7 mouse cellular contexts compared by ENCODE assay signal in the genomic region with DNA sequence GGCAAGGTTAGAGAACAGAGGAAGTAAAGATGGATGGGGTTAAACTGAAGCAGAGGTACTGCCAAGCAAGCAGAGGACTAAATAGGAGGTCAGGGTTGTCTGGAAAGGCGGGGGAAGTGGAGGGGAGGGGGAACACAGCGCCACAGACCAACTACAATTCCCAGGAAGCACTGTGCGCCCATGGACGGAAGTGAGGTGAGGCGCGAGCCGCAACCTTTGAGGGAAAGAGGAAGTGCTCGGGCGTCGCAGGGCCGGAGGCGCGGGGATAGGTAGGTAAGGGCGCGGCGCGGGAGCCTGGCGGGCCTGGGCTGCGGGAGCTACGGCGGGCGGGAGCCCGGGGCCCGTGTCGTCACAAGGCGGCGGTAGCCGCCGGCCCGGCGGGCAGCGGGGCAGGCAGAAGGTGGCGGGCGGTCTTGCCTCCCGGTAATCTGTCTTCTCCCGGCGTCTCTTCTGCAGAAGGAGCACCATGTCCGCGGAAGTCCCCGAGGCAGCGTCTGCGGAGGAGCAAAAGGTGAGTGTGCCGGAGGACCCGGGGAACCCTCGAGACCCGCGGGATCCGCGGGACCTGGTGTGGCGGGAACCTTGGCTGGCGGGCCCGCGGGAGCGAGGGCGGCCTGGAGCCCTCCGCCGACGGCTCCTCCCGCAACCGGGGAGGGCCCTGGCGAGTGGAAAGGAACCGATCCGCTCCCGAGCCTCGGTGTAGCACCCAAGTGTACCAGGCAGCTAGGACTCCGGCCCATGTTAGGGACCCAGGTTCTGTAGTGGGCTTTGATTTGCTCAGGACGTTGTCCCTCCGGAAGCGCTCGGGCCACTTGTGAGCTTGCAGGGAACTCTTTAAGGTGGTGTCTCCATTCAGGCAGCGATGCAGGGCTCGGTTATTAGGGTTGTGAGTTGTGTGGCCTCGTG. TPM values are rescaled to one million over a fixed set of nuclear protein-coding genes. Genes with fewer than 3 reads are reported as not detected.
A peak's percentile ranks its signal among the peaks of the same experiment; 100 is the strongest.
DNase-seq lines count a peak whose midpoint lies in the region; ATAC-seq and TF ChIP-seq lines count a peak whose summit lies in the region.

A gene (plus strand): TSS at position 164 of the 906 bp plus-strand sequence.

- H3K27me3 ChIP-seq in intestine, postnatal 0 days (replicated peaks; ENCODE audit: control insufficient read depth, insufficient read depth, low read length): no peaks in the 10 kb centered on the region
- no peaks in the 10 kb centered on the region for H3K27me3 ChIP-seq in midbrain, embryonic 12.5 days
- no peaks in the 10 kb centered on the region for H3K27me3 ChIP-seq in small intestine, adult 2 months (ENCODE audit: control insufficient read depth, insufficient read depth, low read length)

- H3K4me1 ChIP-seq in intestine, postnatal 0 days (replicated peaks; ENCODE audit: control insufficient read depth, insufficient read depth, low read length): 0 out of 2 replicates have a peak, but pooled peaks cover 6% of the 10 kb centered on the region
- peaks cover 17% of the 10 kb centered on the region for H3K4me1 ChIP-seq in midbrain, embryonic 12.5 days
- peaks cover 11% of the 10 kb centered on the region; the same call in 1 of the 2 replicates for H3K4me1 ChIP-seq in small intestine, adult 2 months (ENCODE audit: control insufficient read depth, insufficient read depth, insufficient read length, low read length)

- ATAC-seq in intestine, postnatal 0 days: peak; percentile 89
- ATAC-seq in midbrain, embryonic 12.5 days (ENCODE audit: low FRiP score, low read depth): peak; percentile 96

- peak within 1 kb of the TSS; percentile 94 for H3K9ac ChIP-seq in intestine, postnatal 0 days (ENCODE audit: low read depth, low read length)
- H3K9ac ChIP-seq in midbrain, embryonic 12.5 days (replicated peaks): peak within 1 kb of the TSS; percentile 84

- TF ChIP-seq POLR2A in small intestine, adult 2 months (IDR thresholded peaks at IDR 0.05; ENCODE audit: low read depth, low read length): peak; percentile 87

- under 1% methylated on average over 69 of the region's 73 CpGs for WGBS in intestine, postnatal 0 days
- WGBS in midbrain, embryonic 12.5 days: under 1% methylated on average over 73 of the region's 73 CpGs
- under 1% methylated on average over 73 of the region's 73 CpGs for WGBS in small intestine, adult 2 months

- TF ChIP-seq CTCF in intestine, postnatal 0 days (IDR thresholded peaks at IDR 0.05; ENCODE audit: low read depth): no peak
- TF ChIP-seq CTCF in small intestine, adult 2 months (IDR thresholded peaks at IDR 0.05; ENCODE audit: extremely low read depth, insufficient read length, insufficient replicate concordance, low read depth, low read length): no peak

- peak within 1 kb of the TSS; percentile 87 for H3K27ac ChIP-seq in intestine, postnatal 0 days (ENCODE audit: low read depth, low read length)
- H3K27ac ChIP-seq in midbrain, embryonic 12.5 days (replicated peaks): peak within 1 kb of the TSS; percentile 76
- peak within 1 kb of the TSS; percentile 61 for H3K27ac ChIP-seq in small intestine, adult 2 months (ENCODE audit: insufficient read depth, low read depth, low read length)

- H3K9me3 ChIP-seq in intestine, postnatal 0 days (ENCODE audit: control insufficient read depth): no peaks in the 10 kb centered on the region
- no peaks in the 10 kb centered on the region for H3K9me3 ChIP-seq in midbrain, embryonic 12.5 days

- peak within 1 kb of the TSS; percentile 67 for H3K4me2 ChIP-seq in intestine, postnatal 0 days (replicated peaks; ENCODE audit: low read depth)
- peak within 1 kb of the TSS; percentile 69 for H3K4me2 ChIP-seq in midbrain, embryonic 12.5 days (replicated peaks)

- intact Hi-C loops in left cerebral cortex, postnatal 4 days (cut with DNase I): no loop called here

- no peaks in the 10 kb centered on the region for H3K36me3 ChIP-seq in intestine, postnatal 0 days (ENCODE audit: control insufficient read depth, insufficient read depth)
- H3K36me3 ChIP-seq in midbrain, embryonic 12.5 days: no peaks in the 10 kb centered on the region
- peaks cover 3% of the 10 kb centered on the region; the same call in 1 of the 2 replicates for H3K36me3 ChIP-seq in small intestine, adult 2 months (ENCODE audit: control insufficient read depth, insufficient read depth, low read length)

- H3K4me3 ChIP-seq in intestine, postnatal 0 days (ENCODE audit: low read depth, low read length): peak within 1 kb of the TSS; percentile 92
- peak within 1 kb of the TSS; percentile 97 for H3K4me3 ChIP-seq in midbrain, embryonic 12.5 days
- H3K4me3 ChIP-seq in small intestine, adult 2 months (ENCODE audit: low read depth, low read length): peak within 1 kb of the TSS; percentile 99

- peak; percentile 92 for DNase-seq in adrenal gland, adult 8-10 months
- peak; percentile 86 for DNase-seq in embryo, embryonic 9.5 days (ENCODE audit: extremely low spot score)
- DNase-seq in gonadal fat pad, adult 2 months (ENCODE audit: low read depth): no peak
- peak; percentile 83 for DNase-seq in left cerebral cortex, postnatal 4 days

RNA-seq across cellular contexts. Expression of the gene that starts here (rescaled TPM):
- total RNA-seq in adrenal gland, adult 8-10 months (2022): 100 to 1,000 TPM; 195 to 332 (median 231) TPM
- 16.4 and 20.5 TPM in 2 replicates for polyA plus RNA-seq in gonadal fat pad, adult 2 months (2012; rRNA removed)
- 383 and 410 TPM in 2 replicates for polyA plus RNA-seq in intestine, postnatal 0 days (2015; fragmentation: Nextera tagmentation; extraction: Ambion mirVana)
- total RNA-seq in left cerebral cortex, postnatal 4 days (2021): 100 to 1,000 TPM; 193 to 207 TPM
- 292 and 294 TPM in 2 replicates for polyA plus RNA-seq in midbrain, embryonic 12.5 days (2016; fragmentation: Nextera tagmentation; extraction: Ambion mirVana)
- 1.7 and 4.4 TPM in 2 replicates for polyA plus RNA-seq in small intestine, adult 2 months (2012; rRNA removed)

Comparison
In these comparisons a context has a peak if more than half of its experiments do, and no peak if none do; other contexts are left out.
1. RNA of the gene that starts here (polyA plus RNA-seq): 383 to 410 TPM in intestine, postnatal 0 days and 292 to 294 TPM in midbrain, embryonic 12.5 days; 16.4 to 20.5 TPM in gonadal fat pad, adult 2 months and 1.7 to 4.4 TPM in small intestine, adult 2 months; every median in the first group is over 10 times any median in the second.
2. Peak in every context shown above with its lines, with median percentiles within 50 percentile points of each other: H3K27ac ChIP-seq and H3K4me3 ChIP-seq.